Mouse (Mus musculus) intestine, embryonic 16.5 days (tissue): ENCODE results near the gene BC049352. TPM values are rescaled to one million over a fixed set of nuclear protein-coding genes. Genes with fewer than 3 reads are reported as not detected.

Experiments
- ATAC-seq: fragments of 200-750 bp; cut with Nextera tagmentation; 2 replicates; pipeline ENCODE4 v1.8.0; 2017; ENCODE audit warnings: moderate TSS enrichment, moderate library complexity
- H3K27ac ChIP-seq: fragments of 300-500 bp; sonication (generic); 2 replicates; pipeline ENCODE4 v1.5.1; 2014; ENCODE audit warnings: mild to moderate bottlenecking, low read length
- H3K27me3 ChIP-seq: fragments of 300-500 bp; sonication (generic); replicated peaks from 2 replicates; pipeline ENCODE4 v1.6.1; 2014; ENCODE audit warnings: low read length, control low read depth, mixed read lengths; ENCODE audit not compliant: control insufficient read depth, insufficient read depth
- H3K36me3 ChIP-seq: fragments of 300-500 bp; sonication (generic); 2 replicates; pipeline ENCODE4 v1.6.1; 2014; ENCODE audit warnings: low read length, control low read depth; ENCODE audit not compliant: control insufficient read depth, insufficient read depth
- H3K4me1 ChIP-seq: fragments of 300-500 bp; sonication (generic); 2 replicates; pipeline ENCODE4 v1.6.1; 2014; ENCODE audit warnings: low read length, control low read depth, mixed read lengths; ENCODE audit not compliant: control insufficient read depth, insufficient read depth
- H3K4me2 ChIP-seq: fragments of 300-500 bp; sonication (generic); 2 replicates; pipeline ENCODE4 v1.6.1; 2014; ENCODE audit warnings: low read depth, low read length, control low read depth
- H3K4me3 ChIP-seq: fragments of 300-500 bp; sonication (generic); 2 replicates; pipeline ENCODE4 v1.5.1; 2014; ENCODE audit warnings: mild to moderate bottlenecking, low read length
- H3K9ac ChIP-seq: fragments of 300-500 bp; sonication (generic); 2 replicates; pipeline ENCODE4 v1.6.1; 2014; ENCODE audit warnings: low read depth, low read length
- H3K9me3 ChIP-seq: fragments of 300-500 bp; sonication (generic); 2 replicates; pipeline ENCODE4 v1.6.1; 2016; ENCODE audit warnings: low read length, control low read depth; ENCODE audit not compliant: control insufficient read depth
- WGBS: fragments of 180-500 bp; shearing (Covaris S2); extraction: QIAGEN DNeasy Blood & Tissue Kit; methylation state at CpG from one replicate; pipeline ENCODE4 v1.1.7; 2014; 5-methylcytosine and 5-hydroxymethylcytosine counted together
- polyA plus RNA-seq: library from polyadenylated mRNA; unstranded; fragments of >200 nt; fragmentation: Nextera tagmentation; extraction: Ambion mirVana; gene quantifications from 2 replicates; pipeline ENCODE4 v1.2.1, GENCODE M21; 2015

Gene BC049352
- polyA plus RNA-seq, 1 experiment from 2014 or later = 0.15 TPM

GRCm38 (mm10) chr9:45185250-45185649 is 3.4 kb downstream of the BC049352 start:
- H3K27ac ChIP-seq = no peak overlapping the region
- H3K4me1 ChIP-seq = peaks cover 5% of the 10 kb centered on the region; the same call in 1 of the 2 replicates
- ATAC-seq = no peak
- no peak overlapping the region for H3K4me3 ChIP-seq
- no peaks in the 10 kb centered on the region for H3K36me3 ChIP-seq
- no peaks in the 10 kb centered on the region for H3K9me3 ChIP-seq
- H3K4me2 ChIP-seq = no peak overlapping the region
- H3K9ac ChIP-seq = no peak overlapping the region
- H3K27me3 ChIP-seq = no peaks in the 10 kb centered on the region
- WGBS = 77% methylated on average over 4 of the region's 4 CpGs

- Histone ChIP-seq H3K4me1 (no peaks in the 10 kb centered on the region), H3K9me3 (no peaks in the 10 kb centered on the region), H3K36me3 (no peaks in the 10 kb centered on the region), H3K9ac (no peak overlapping the region), H3K27me3 (no peaks in the 10 kb centered on the region), H3K27ac (peak overlapping the region; percentile 17; the same call in 1 of the 2 replicates), H3K4me3 (no peak overlapping the region), H3K4me2 (no peak overlapping the region)
- peak; percentile 75 for ATAC-seq
- 79% methylated on average over 10 of the region's 10 CpGs for WGBS
Observed at GRCm38 (mm10) chr9:45188570-45189563, 7.1 kb downstream of the BC049352 start.

- Histone ChIP-seq H3K27ac (no peak overlapping the region), H3K27me3 (no peaks in the 10 kb centered on the region), H3K4me3 (no peak overlapping the region), H3K36me3 (no peaks in the 10 kb centered on the region), H3K4me1 (no peaks in the 10 kb centered on the region), H3K9me3 (no peaks in the 10 kb centered on the region), H3K9ac (no peak overlapping the region), H3K4me2 (no peak overlapping the region)
- WGBS = 78% methylated on average over 4 of the region's 4 CpGs
- ATAC-seq = no peak
Observed at GRCm38 (mm10) chr9:45189661-45190174, 7.9 kb downstream of the BC049352 start.

GRCm38 (mm10) chr9:45195468-45195867 is 13.7 kb downstream of the BC049352 start:
- Histone ChIP-seq H3K4me1 (peaks cover 8% of the 10 kb centered on the region; the same call in 1 of the 2 replicates), H3K27ac (no peak overlapping the region), H3K27me3 (no peaks in the 10 kb centered on the region), H3K36me3 (no peaks in the 10 kb centered on the region), H3K4me3 (no peak overlapping the region), H3K9me3 (no peaks in the 10 kb centered on the region), H3K4me2 (no peak overlapping the region), H3K9ac (no peak overlapping the region)
- no peak for ATAC-seq
- 70% methylated on average over 4 of the region's 4 CpGs for whole genome bisulfite sequencing

- H3K4me3 ChIP-seq = no peak overlapping the region
- no peak overlapping the region for H3K9ac ChIP-seq
- ATAC-seq = no peak
- peaks cover 12% of the 10 kb centered on the region; the same call in 1 of the 2 replicates for H3K4me1 ChIP-seq
- no peak overlapping the region for H3K4me2 ChIP-seq
- H3K27me3 ChIP-seq = no peaks in the 10 kb centered on the region
- H3K9me3 ChIP-seq = no peaks in the 10 kb centered on the region
- 79% methylated on average over 8 of the region's 8 CpGs for WGBS
- H3K27ac ChIP-seq = no peak overlapping the region
- H3K36me3 ChIP-seq = no peaks in the 10 kb centered on the region
Observed at GRCm38 (mm10) chr9:45196125-45196830, 14.5 kb downstream of the BC049352 start.

- Histone ChIP-seq H3K4me3 (no peak overlapping the region), H3K9ac (no peak overlapping the region), H3K27me3 (no peaks in the 10 kb centered on the region), H3K4me1 (peaks cover 16% of the 10 kb centered on the region; the same call in 1 of the 2 replicates), H3K4me2 (no peak overlapping the region), H3K9me3 (no peaks in the 10 kb centered on the region), H3K27ac (0 out of 2 replicates have a peak overlapping the region, but pooled peaks have one; percentile 10), H3K36me3 (no peaks in the 10 kb centered on the region)
- 80% methylated on average over 5 of the region's 5 CpGs for WGBS
- peak; percentile 26; the same call in 1 of the 2 replicates for ATAC-seq
Observed at GRCm38 (mm10) chr9:45197549-45197948, 15.7 kb downstream of the BC049352 start.

GRCm38 (mm10) chr9:45201319-45201947 is 19.6 kb downstream of the BC049352 start:
- no peaks in the 10 kb centered on the region for H3K9me3 ChIP-seq

GRCm38 (mm10) chr9:45202021-45202798 is 20.4 kb downstream of the BC049352 start:
- H3K36me3 ChIP-seq = no peaks in the 10 kb centered on the region
- no peaks in the 10 kb centered on the region for H3K27me3 ChIP-seq
- H3K9me3 ChIP-seq = no peaks in the 10 kb centered on the region
- 49% methylated on average over 9 of the region's 9 CpGs for WGBS
- peaks cover 19% of the 10 kb centered on the region; the same call in 1 of the 2 replicates for H3K4me1 ChIP-seq
- H3K4me3 ChIP-seq = peak overlapping the region; percentile 44
- peak overlapping the region; percentile 59 for H3K9ac ChIP-seq
- peak overlapping the region; percentile 88 for H3K27ac ChIP-seq
- ATAC-seq = peak; percentile 65
- peak overlapping the region; percentile 54 for H3K4me2 ChIP-seq

More at GRCm38 (mm10) chr9:45201319-45201947, 19.6 kb downstream of the BC049352 start:
- Histone ChIP-seq H3K27ac (peak overlapping the region; percentile 88; the same call in 1 of the 2 replicates), H3K36me3 (no peaks in the 10 kb centered on the region), H3K9ac (no peak overlapping the region), H3K4me1 (peaks cover 19% of the 10 kb centered on the region; the same call in 1 of the 2 replicates), H3K4me2 (peak overlapping the region; percentile 29), H3K4me3 (no peak overlapping the region), H3K27me3 (no peaks in the 10 kb centered on the region)
- 73% methylated on average over 5 of the region's 5 CpGs for WGBS
- ATAC-seq = no peak
